Mouse (Mus musculus) spleen, adult 2 months (tissue): ENCODE data around the gene Klhl8. TPM values are rescaled to one million over a fixed set of nuclear protein-coding genes. Genes with fewer than 3 reads are reported as not detected.

Source experiments
- DNase-seq, 2 experiments: peaks; one replicate each; pipeline versions ENCODE4 v3.0.0 to v3.0.0-alpha.2; 2012 to 2021; ENCODE audit warnings: low spot score in 2 of 2, low read depth in 1 of 2
- H3K27ac ChIP-seq: fragments of 200-500 bp; 2 replicates; pipeline ENCODE4 v1.5.1; 2012; ENCODE audit warnings: low read length, inconsistent platforms; ENCODE audit not compliant: insufficient read depth
- H3K27me3 ChIP-seq: fragments of 200-500 bp; 2 replicates; pipeline ENCODE4 v1.6.1; 2012; ENCODE audit warnings: mild to moderate bottlenecking, moderate library complexity, low read length, inconsistent platforms; ENCODE audit not compliant: control insufficient read depth, insufficient read depth
- H3K36me3 ChIP-seq: fragments of 200-500 bp; 2 replicates; pipeline ENCODE4 v1.6.1; 2012; ENCODE audit warnings: mild to moderate bottlenecking, low read length, inconsistent platforms; ENCODE audit not compliant: control insufficient read depth, insufficient read depth
- H3K4me1 ChIP-seq: fragments of 200-500 bp; 2 replicates; pipeline ENCODE4 v1.6.1; 2011; ENCODE audit warnings: inconsistent platforms; ENCODE audit not compliant: control insufficient read depth, insufficient read depth, insufficient read length
- H3K4me3 ChIP-seq: fragments of 200-500 bp; 2 replicates; pipeline ENCODE4 v1.5.1; 2011; ENCODE audit warnings: mild to moderate bottlenecking, inconsistent platforms; ENCODE audit not compliant: insufficient read depth, insufficient read length; ENCODE audit errors: extremely low read depth
- CTCF ChIP-seq: fragments of 200-500 bp; IDR thresholded peaks from 2 replicates; pipeline ENCODE4 v1.5.1; 2011; ENCODE audit warnings: mild to moderate bottlenecking, inconsistent platforms; ENCODE audit not compliant: insufficient read depth, insufficient read length, insufficient replicate concordance; ENCODE audit errors: extremely low read depth
- POLR2A ChIP-seq: fragments of 200-500 bp; IDR thresholded peaks from 2 replicates; pipeline ENCODE4 v1.6.1; 2011; ENCODE audit warnings: low read depth, low read length, inconsistent platforms
- WGBS: fragments of 180-500 bp; shearing (Covaris S2); methylation state at CpG from one replicate; pipeline ENCODE4 v1.1.7; 2018; 5-methylcytosine and 5-hydroxymethylcytosine counted together
- polyA plus RNA-seq: library from polyadenylated mRNA; depleted of rRNA; stranded (reverse); fragments of >200 nt; gene quantifications from 2 replicates; pipeline ENCODE4 v1.2.3, GENCODE M21; 2012

Klhl8 gene
- polyA plus RNA-seq, 1 experiment = 2.0 TPM

GRCm38 (mm10) chr5:103821062-103821461 lies 90.0 kb downstream of the Klhl8 start:
- no peaks in the 10 kb centered on the region for H3K4me1 ChIP-seq
- H3K27ac ChIP-seq = no peak overlapping the region
- H3K27me3 ChIP-seq = no peaks in the 10 kb centered on the region
- no peak for TF ChIP-seq POLR2A
- TF ChIP-seq CTCF = no peak
- DNase-seq = no peak
- no peak overlapping the region for H3K4me3 ChIP-seq
- WGBS = 93% methylated on average over 9 of the region's 9 CpGs
- H3K36me3 ChIP-seq = peaks cover 9% of the 10 kb centered on the region

GRCm38 (mm10) chr5:103819674-103820073 lies 91.4 kb downstream of the Klhl8 start:
- no peak overlapping the region for H3K4me3 ChIP-seq
- no peaks in the 10 kb centered on the region for H3K4me1 ChIP-seq
- H3K27ac ChIP-seq = no peak overlapping the region
- peaks cover 7% of the 10 kb centered on the region for H3K36me3 ChIP-seq
- no peak for TF ChIP-seq POLR2A
- TF ChIP-seq CTCF = no peak
- no peak for DNase-seq
- WGBS = 78% methylated on average over 1 of the region's 1 CpGs
- H3K27me3 ChIP-seq = no peaks in the 10 kb centered on the region

GRCm38 (mm10) chr5:103818602-103819001 lies 92.5 kb downstream of the Klhl8 start:
- DNase-seq = no peak
- Histone ChIP-seq H3K27ac (no peak overlapping the region), H3K4me3 (no peak overlapping the region), H3K36me3 (peaks cover 8% of the 10 kb centered on the region), H3K27me3 (no peaks in the 10 kb centered on the region), H3K4me1 (no peaks in the 10 kb centered on the region)
- WGBS = 92% methylated on average over 9 of the region's 9 CpGs
- TF ChIP-seq POLR2A (no peak), CTCF (no peak)

GRCm38 (mm10) chr5:103817754-103818153 lies 93.3 kb downstream of the Klhl8 start:
- Histone ChIP-seq H3K27ac (no peak overlapping the region), H3K4me3 (no peak overlapping the region), H3K4me1 (no peaks in the 10 kb centered on the region), H3K36me3 (peaks cover 7% of the 10 kb centered on the region), H3K27me3 (no peaks in the 10 kb centered on the region)
- DNase-seq = peak; percentile 46 to 70
- WGBS = 6% methylated on average over 1 of the region's 1 CpGs
- TF ChIP-seq CTCF = peak; percentile 89; the same call in 1 of the 2 replicates
- no peak for TF ChIP-seq POLR2A

- no peak overlapping the region for H3K27ac ChIP-seq
- 96% methylated on average over 3 of the region's 3 CpGs for WGBS
- DNase-seq = no peak
These were observed 94.3 kb downstream of the Klhl8 start for GRCm38 (mm10) chr5:103816718-103817117.

GRCm38 (mm10) chr5:103815249-103815617 lies 95.8 kb downstream of the Klhl8 start:
- TF ChIP-seq POLR2A = no peak
- no peak for TF ChIP-seq CTCF
- Histone ChIP-seq H3K4me3 (no peak overlapping the region), H3K36me3 (peaks cover 12% of the 10 kb centered on the region), H3K27me3 (no peaks in the 10 kb centered on the region), H3K4me1 (no peaks in the 10 kb centered on the region), H3K27ac (no peak overlapping the region)
- WGBS = 58% methylated on average over 4 of the region's 4 CpGs
- no peak for DNase-seq

More at GRCm38 (mm10) chr5:103816718-103817117, 94.3 kb downstream of the Klhl8 start:
- Histone ChIP-seq H3K36me3 (peaks cover 8% of the 10 kb centered on the region), H3K4me3 (no peak overlapping the region), H3K4me1 (no peaks in the 10 kb centered on the region), H3K27me3 (no peaks in the 10 kb centered on the region)
- TF ChIP-seq CTCF = no peak
- no peak for TF ChIP-seq POLR2A

- WGBS = 87% methylated on average over 16 of the region's 16 CpGs
- Histone ChIP-seq H3K27me3 (no peaks in the 10 kb centered on the region), H3K4me3 (no peak overlapping the region), H3K36me3 (peaks cover 11% of the 10 kb centered on the region), H3K4me1 (no peaks in the 10 kb centered on the region), H3K27ac (no peak overlapping the region)
- TF ChIP-seq CTCF (no peak), POLR2A (no peak)
- DNase-seq = no peak
These were observed 96.4 kb downstream of the Klhl8 start for GRCm38 (mm10) chr5:103814551-103815248.
